Mouse (Mus musculus) cerebellum, adult 11-12 months (tissue): ENCODE measurements at regions not wholly inside any gene's neighbourhood (a gene's known extent, or its start where the extent isn't known, plus 50 kb on each side); places are given as distances from the start of the nearest gene placed in this dataset.

Experiments used
- DNase-seq: peaks from one replicate; pipeline ENCODE4 v3.0.0; 2022

DNA sequence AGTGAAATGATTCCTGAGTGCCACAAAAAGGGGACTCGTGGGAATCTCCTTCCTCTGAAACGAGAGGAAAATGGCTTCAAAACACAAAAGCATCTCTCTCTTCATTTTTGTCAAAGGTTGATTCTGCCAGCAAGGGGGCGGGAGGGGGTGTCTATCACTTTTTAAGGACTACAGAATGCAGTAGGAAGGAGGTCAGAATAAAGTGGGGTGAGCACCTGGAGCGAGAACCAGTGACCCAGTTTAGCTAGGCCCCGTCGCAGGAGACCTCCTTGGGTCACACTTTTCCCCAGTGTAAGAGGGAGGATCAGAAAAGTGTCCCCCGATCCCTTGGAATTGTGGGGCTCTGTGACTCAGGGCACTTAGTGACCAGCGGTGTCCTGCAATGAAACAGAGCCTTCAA, 133.1 kb downstream of the Tgfb2 start:
- no peak for DNase-seq

DNA sequence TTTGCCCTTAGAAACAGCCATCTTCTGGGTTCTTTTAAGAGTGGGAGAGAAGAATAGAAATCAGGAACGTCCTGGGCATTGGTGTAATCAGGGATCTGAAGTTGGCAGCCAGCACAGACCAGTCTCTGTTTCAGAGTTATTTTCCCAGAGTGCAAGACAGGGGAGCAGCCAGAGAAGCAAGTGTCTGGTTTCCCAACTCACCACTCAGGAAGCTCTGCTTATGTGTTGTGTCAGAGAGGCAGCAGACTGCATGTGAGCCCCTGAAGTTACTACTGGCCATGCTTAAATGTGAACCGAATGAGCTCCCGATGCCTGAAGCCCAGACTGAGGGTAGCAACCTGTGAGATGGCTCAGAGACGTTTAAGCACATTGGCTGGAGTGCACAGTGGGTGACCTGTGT, 133.7 kb downstream of the Tgfb2 start:
- DNase-seq: no peak

DNA sequence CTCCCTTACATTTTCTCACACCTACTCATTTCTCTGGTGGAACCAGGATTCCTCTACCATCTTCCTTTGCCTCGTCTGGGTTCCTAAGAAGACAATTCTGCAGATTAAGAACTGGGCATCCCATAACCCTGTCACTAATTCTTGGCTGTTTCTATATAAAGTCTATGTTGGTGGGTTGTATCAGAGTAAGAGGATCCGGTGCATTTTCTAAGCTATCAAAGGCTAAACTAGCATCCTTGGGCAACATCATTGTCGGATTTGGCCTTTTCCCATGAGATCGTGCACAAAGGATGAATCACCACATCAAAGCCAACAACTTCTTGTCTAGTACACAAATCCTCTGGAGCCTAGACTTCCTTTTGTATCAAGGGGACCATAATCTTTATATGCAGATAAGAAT, 137.3 kb downstream of the Tgfb2 start:
- DNase-seq: no peak

DNA sequence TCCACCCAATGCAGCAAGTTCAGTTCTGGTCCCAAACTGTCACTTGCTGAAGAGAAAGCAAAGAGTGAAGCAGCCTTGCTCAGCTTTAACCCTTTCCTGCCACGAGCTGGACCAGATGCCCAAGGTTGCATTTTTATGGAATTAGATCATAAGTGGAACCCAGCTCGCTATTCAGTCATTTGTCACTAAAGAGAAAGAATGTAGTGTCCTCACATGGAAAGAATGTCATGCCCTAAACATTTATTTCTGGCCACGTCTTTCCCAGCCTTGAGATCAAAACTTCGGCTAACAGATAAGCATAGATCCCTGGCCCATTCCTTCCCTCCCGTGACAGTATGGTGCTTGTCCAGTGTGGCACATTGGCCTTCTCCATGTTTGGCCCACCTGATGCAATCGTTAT, 137.7 kb downstream of the Tgfb2 start:
- DNase-seq: no peak

DNA sequence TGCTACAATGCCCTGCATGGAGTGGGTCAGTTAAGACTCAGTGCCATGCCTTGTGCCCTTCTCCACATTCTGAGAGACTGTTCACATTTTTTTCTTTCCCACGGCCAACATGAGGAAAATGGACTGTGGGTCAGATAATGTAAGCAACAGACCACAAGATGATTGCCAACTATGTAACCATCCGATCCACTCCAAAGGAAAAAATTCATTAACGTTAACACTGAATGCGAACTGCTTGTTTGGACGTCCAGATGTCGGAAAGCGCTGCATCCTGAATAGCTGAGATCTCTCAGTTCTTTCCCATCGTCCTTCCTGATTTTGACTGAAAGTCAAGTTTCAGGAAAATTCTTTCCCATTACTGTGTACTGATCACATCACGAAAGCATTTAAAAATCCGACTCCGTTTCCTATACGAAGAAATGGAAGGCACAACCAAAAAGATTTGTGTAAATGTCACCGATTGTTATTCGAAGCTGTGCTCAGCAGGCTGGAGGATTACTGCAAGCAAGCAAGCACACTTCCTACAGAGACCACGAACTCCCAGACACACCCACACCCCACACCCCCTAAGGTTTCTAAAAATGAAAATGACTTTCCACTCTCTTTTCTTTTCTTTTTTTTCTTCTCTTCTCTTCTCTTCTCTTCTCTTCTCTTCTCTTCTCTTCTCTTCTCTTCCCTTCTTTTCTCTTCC, 138.5 kb downstream of the Tgfb2 start:
- no peak for DNase-seq

DNA sequence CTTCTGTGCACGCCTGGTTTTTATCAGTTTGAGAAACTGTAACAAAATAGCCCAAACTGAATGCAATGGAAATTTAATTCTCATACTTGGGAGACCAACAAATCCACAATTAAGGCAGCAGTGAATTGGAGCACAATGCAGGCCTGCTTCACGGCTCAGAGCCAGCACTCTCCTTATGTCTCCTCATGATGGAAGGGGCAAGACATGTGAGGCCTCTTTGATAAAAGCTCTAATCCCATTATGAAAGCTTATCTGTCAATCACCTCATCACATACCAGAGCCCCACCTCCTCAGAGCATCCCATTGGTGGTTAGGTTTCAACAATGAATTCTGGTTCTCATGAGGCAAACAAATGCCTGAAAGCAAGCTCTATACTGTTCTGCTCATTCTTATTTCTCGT, 143.8 kb downstream of the Tgfb2 start:
- no peak for DNase-seq

DNA sequence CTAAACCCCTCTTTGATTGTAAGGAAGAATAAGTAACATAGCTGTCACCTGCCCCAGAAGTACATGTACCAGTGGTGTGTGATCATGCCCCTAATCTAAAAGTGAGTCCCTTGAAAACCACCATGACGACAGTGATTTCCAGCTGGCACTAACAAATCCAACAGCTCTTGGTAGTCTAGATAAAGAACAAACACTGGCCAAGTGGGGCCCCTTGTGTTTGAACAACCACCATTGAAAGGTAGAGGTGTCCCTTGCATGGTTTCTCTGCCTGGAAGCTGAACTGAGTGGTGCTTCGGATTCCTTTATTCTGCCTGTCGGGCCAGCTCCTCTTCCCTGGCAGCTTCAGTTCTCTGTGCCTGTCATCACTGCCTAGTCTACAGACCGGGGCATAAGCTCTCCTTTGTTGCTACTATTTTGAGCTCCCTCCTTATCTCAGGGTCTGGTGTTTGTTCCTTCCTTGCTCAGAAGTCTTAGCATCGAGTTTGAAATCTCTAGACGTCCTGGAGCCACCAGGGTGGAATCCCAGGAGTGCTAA, 150.3 kb downstream of the Tgfb2 start:
- no peak for DNase-seq

DNA sequence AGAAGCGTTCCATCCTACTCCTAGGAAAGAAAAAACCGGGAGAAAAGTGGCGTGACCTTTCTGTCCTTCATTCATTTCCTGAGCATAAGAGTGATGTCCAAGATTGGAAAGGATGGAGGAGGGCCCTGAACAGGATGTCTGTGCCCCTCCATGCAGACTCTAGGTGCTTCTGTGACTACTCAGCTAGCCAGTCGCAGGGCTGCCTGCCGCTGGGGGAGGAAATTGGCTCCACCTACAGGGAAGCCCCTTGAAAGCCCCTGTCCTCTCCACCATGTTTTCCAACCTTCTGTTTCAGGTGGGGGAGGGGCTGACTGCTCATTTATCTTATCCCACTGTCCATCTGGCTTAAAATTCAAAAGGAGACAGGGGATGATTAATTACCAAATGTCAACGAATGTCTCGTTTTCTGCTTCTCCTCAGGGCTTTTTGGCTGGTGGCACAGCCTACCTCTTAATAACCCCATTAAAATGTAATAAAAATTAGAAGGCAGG, 151.2 kb downstream of the Tgfb2 start:
- no peak for DNase-seq

DNA sequence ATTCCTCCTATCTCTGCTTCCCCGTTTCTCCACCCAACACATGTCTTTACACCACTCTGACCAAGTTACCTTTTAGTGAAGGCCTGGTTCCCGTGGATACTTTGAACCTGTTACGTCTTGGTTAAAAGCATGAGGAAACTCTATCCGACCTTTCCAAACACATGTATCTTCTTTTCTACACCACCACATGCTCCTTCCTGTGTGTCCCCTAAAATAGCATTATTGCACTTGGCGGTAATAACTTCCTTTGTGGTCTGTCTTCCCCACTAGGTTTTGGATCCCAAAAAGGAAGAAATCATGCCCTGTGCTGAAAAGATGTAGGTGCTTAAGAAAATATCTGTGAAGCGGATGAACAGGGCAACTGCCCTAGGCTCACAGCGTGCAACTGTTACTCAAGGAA, 153.1 kb downstream of the Tgfb2 start:
- no peak for DNase-seq

DNA sequence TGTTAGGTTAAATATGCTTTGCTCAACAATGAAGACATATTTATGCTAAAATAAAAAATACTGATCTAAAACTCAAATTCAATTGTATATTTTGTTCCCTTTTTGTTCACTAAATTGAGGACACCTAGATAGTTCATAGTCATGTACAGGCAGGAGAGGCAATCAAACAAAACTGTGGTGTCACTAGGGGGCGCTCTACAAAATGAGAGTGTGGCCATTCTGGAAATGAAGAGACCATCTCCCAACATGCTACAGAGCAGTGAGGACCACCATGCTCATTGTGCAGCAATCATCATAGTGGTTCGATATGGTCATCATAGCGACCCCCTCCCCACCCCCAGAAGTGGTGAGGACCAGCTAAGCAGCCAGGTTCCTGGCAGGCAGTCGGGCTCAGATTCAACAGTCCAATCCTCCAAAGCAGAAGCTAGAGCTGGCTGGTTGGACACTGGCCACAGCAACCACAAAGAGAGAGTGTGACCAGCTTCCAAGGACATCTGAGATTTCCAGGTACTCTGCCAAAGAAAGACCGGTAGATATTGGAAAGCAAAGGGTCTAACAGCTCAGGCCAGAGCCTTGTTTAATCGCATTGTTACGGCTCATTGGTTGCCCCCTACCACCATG, 155.4 kb downstream of the Tgfb2 start:
- DNase-seq: no peak

DNA sequence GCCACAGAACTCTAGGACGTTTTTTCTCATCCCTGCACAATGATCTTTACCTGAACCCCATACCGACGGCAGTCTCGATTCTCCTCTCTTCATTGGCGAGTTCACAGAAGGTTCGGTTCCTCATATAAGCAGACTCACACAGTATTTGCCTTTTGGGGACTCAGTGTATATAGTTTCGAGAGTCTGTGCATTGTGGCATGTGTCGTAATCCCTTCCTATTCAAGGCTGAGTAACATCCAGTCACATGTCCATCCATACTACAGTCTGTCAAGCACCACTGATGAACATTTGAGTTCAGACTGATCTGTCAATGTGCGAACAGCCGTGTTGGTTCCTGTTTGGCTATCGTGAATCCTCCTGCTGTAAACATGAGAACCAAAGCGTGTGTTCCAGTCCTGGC, 156.6 kb downstream of the Tgfb2 start:
- DNase-seq: no peak

DNA sequence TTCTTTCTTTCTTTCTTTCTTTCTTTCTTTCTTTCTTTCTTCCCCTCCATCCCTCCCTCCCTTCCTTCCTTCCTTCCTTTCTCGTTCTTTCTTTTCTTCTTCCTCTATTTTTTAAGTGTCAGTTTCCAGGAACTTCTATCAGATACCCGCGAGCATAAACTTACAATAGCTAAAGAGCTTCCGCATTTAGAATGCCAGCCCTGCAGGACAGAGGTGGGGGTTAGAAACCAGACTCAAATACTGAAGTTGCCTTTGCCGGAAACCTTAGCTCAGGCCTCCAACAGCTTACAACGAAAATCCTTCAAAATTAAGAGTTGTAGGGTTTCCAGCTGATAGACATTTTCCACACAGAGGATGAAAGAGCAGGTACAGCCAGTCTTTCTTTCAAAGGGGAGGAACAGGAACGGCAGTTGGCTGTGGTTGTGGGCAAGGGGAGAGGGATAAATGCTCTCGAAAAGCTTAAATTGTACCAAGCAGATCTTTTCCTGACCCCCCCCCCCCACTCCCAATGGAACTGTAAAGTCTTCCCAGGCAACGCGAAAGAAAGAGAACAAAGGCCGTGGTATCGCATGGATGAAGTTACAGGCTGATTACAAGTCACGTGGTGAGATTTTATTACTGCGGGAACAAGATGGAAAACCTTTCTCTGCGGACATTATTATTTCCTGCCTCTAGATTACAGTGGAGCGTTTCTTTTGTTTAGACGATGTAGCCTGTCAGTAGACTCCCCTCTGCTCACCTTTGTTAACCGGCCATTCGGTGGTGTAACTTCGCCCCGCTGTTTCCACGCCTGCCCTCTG, 159.2 kb downstream of the Tgfb2 start:
- DNase-seq: no peak

DNA sequence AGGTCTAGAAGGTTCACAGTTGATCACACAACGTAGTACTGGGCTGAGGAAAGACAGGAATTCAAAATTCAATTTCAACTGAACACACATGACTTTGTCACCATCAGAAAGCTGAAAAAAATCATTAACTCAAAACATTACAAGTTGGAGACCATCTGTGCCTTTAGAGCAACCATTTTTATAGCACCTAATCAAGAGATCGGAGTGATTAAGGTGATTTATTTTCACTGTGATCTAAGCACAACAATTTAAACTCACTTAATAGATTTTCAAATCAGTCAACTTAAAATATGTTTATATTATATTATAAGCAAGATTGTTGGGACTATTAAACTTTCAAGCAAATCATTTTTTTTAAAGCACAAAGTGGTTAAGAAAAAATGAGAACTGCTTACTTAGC, 165.7 kb downstream of the Tgfb2 start:
- no peak for DNase-seq

DNA sequence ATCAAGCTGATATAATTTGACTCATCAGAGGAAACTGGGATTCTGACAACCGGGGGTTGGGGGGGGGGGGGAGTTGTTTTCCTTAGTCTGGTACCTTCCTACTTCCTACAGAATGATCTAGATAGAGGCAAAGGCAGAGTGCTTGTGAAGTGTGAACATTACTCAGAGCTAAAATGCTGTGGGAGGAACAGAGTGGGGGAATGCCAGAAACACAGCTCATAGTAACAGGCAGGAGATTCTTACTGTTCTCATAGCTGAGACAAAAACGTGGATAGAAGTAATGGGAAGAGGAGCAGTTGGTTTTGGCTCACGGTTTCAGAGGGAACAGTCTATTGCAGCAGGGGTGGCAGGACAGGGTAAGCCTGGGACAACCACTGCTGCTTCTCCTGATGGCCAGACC, 167.6 kb downstream of the Tgfb2 start:
- DNase-seq: no peak

DNA sequence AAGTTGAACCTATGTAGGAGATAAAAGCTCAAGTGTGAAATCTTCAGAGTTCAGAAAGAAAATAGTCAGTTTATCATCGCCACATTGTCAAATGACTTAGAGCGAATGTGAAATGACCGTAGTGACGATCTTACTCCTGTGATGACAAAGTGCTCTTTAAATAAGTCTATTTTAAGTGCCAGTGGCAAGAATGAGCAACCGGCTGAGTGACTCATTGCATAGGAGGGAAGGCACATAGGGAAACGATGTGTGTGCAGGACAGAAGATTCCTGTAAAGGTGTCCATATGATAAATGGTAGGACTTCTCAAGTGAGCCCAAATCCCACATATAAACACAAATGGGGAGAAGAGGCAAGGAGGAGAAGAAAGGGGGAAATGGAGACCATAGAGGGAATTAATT, 189.8 kb downstream of the Tgfb2 start:
- no peak for DNase-seq

DNA sequence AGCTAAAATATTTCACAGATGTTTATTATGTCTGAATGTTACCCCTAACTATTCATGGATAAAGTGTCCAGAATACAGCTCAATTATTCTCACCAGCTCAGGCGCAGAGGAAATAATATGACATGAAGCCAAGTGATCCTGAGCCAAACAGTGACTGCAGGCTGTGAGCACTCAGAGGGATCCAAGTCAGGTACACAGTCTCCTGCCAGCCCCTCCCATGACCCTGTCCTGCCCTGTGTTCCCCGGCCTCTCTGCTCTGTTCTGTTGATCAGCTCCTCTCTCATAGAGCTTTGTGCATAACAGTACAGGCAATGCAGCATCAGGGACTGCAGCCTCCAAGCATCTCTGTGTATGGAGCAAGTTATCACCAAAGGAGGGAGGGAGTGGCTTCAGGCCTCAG, 190.7 kb downstream of the Tgfb2 start:
- DNase-seq: no peak

DNA sequence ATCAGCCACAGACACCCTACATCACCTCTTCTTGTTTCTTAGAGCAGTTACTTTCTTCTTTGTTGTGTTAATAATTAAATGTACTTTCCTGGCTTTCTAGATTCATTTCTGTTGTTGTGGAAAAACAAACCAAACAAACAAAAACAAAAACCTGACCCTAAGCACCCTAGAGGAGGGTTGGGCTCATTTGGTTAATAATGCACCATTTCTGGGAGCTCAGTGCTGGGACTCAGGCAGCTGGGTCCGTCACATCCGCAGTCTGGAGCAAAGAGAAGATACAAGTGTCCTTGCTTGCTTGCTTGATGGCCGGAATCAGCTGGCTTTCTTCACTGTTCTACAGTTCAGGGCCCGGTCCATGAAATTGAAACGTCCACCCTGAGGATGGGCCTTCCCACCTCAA, 191.9 kb downstream of the Tgfb2 start:
- DNase-seq: no peak

DNA sequence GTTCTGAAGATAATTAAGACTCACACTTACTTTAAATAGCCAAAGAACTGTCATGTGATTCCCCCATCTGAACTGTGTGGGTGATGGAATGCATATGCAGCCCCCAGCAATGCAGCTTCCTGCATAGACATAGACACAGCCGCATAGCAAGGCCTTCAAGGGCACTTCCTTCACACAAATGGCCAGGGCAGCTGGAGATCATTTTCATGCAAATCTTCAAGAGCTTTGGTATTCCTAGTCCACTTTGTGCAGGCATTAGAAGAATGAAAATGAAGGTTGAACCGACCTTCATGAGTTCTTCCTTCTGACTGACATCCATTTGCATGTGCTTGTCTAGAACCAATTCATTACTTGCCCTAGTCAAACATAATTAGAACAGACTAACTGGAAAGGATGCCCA, 195.3 kb downstream of the Tgfb2 start:
- DNase-seq: no peak

DNA sequence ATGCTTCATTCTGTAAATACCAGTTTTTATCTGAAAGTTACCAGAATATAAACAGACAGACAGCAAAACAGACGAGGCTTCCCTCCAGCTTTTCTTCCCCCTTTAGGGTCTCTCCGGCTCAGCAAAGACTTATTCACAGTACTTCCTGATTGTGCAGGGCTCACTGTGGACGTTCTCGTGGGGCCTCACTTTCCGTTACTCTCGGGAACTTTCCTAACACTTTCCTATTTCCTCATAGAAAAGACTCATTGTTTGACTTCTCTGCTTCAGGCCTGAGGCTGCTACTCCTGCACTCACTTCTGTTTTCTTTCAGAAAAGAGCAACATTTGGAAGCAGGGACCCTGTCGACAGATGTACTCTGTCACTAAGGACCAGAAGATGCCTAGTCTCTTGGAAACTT, 197.4 kb downstream of the Tgfb2 start:
- no peak for DNase-seq

DNA sequence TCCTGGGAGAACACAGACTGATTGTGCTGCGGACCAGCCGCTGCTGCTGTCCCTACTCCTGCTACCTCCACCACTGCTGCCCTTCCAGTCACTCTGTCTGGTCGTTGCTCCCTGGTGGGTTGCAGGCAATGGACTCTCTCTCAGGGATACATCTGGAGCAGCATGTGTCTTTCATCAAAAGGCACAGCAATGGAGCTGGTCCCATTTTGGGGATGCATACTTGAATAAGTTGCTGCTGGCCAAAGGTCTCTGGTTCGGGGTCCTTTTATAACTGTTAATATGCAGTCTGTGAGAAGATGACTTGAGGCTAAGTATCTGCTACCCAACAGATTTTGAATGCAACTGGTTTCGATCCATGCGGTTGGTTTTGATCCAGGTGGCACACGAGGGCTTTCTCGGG, 197.8 kb downstream of the Tgfb2 start:
- no peak for DNase-seq

DNA sequence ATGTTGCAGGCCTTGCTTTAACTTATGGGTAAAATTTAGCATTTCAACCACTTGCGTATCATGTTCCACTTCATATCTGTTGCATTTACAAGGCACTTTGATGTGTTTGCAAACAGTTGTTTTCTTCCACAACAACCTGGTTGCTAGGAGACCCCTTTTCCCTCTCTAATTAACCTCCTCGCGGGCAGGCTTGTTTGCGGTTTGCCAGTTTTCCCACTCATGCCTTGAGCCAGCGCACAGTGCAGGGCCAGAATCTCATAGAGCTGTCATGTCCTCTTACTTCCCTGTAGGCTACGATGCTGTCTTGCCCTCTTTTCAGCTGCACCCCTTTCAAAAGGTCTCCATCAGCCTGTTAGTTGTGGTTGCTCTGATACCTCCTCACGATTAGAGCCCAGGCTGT, 199.3 kb downstream of the Tgfb2 start:
- no peak for DNase-seq

DNA sequence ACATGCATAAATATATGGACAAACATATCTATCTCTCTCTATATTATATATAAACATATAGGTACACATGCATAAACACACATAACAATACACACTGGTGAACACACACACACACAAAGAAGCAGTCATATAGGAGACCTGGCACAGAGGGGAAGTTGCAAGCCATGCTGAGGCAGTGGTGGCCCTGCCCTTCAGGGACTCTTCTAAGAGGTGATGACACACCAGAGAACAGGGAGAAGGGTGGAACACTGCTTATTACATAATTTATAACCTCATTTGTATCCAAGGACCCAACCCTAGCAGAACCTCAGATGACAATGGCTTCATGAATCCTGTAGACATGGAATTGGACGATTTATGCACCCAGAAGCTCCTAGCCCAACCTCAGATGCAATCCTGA, 199.9 kb downstream of the Tgfb2 start:
- no peak for DNase-seq

DNA sequence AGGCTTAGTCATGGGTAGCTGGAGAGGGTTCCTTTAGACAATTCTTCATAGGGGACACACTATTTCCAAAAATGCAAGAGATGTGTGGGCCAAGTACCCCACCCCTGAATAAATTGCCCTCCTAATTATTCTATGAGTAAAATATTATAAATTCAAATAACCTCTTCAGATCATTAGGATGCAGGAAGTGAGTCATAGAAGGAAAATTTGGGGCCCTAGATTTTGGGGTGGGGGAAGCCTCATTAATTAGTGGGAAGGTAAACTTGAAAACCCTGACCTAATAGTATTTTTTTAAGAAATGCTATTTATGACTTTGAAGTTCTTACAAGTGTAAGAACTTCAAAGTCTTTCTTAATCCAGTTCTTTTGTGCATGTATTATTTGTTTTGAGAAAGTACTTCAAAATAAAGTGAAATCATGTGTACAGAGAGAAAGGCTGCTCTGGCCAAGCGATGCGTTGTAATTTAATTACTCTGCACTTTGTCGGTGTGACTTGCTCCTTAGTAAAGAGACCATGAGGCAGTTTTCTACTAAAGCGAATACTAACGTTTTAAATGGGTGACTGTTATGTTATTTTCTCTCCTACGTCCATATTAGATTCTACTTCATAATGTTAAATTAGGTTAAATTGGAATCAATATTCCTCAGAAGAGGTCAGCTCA, 200.6 kb downstream of the Tgfb2 start:
- DNase-seq: no peak
